Mouse (Mus musculus): Measurements from ENCODE around the gene Rps26.

GRCm38 (mm10) chr10:128621986-128622520 is 4.5 kb downstream of the Rps26 start:
- TF ChIP-seq POLR2A (IDR thresholded peaks at IDR 0.05; ENCODE audit: low read depth, low read length) (no peak), CTCF (conservative IDR thresholded peaks at IDR 0.05; ENCODE audit: insufficient read depth, insufficient read length, low read depth, low read length) (no peak)
